Mouse (Mus musculus) heart, embryonic 13.5 days (tissue): ENCODE measurements around the gene Ankmy1. TPM values are rescaled to one million over a fixed set of nuclear protein-coding genes. Genes with fewer than 3 reads are reported as not detected.

Experiments
- ATAC-seq: fragments of 200-750 bp; cut with Nextera tagmentation; 2 replicates; pipeline ENCODE4 v1.8.0; 2017; ENCODE audit warnings: moderate TSS enrichment; ENCODE audit not compliant: insufficient number of reproducible peaks, low FRiP score, low TSS enrichment; ENCODE audit errors: extremely low read depth
- H3K27ac ChIP-seq: fragments of 300-500 bp; sonication (generic); replicated peaks from 2 replicates; pipeline ENCODE4 v1.5.1; 2015; ENCODE audit warnings: moderate library complexity, mild to moderate bottlenecking, inconsistent platforms
- H3K27me3 ChIP-seq: fragments of 300-500 bp; sonication (generic); replicated peaks from 2 replicates; pipeline ENCODE4 v1.6.1; 2015; ENCODE audit warnings: mild to moderate bottlenecking, inconsistent platforms
- H3K36me3 ChIP-seq: fragments of 300-500 bp; sonication (generic); 2 replicates; pipeline ENCODE4 v1.6.1; 2015; ENCODE audit warnings: mild to moderate bottlenecking, inconsistent platforms
- H3K4me1 ChIP-seq: fragments of 300-500 bp; sonication (generic); 2 replicates; pipeline ENCODE4 v1.6.1; 2015; ENCODE audit warnings: inconsistent platforms
- H3K4me2 ChIP-seq: fragments of 300-500 bp; sonication (generic); 2 replicates; pipeline ENCODE4 v1.6.1; 2015; ENCODE audit warnings: inconsistent platforms, mild to moderate bottlenecking, moderate library complexity
- H3K4me3 ChIP-seq: fragments of 300-500 bp; sonication (generic); 2 replicates; pipeline ENCODE4 v1.5.1; 2015; ENCODE audit warnings: moderate library complexity, mild to moderate bottlenecking, inconsistent platforms
- H3K9ac ChIP-seq: fragments of 300-500 bp; sonication (generic); 2 replicates; pipeline ENCODE4 v1.6.1; 2015; ENCODE audit warnings: inconsistent platforms, mild to moderate bottlenecking, moderate library complexity
- H3K9me3 ChIP-seq: fragments of 300-500 bp; sonication (generic); 2 replicates; pipeline ENCODE4 v1.6.1; 2016; ENCODE audit warnings: inconsistent platforms
- WGBS: fragments of 180-500 bp; shearing (Covaris S2); methylation state at CpG from one replicate; pipeline ENCODE4 v1.1.7; 2015; ENCODE audit warnings: mixed read lengths; 5-methylcytosine and 5-hydroxymethylcytosine counted together
- polyA plus RNA-seq: library from polyadenylated mRNA; unstranded; fragments of >200 nt; fragmentation: Nextera tagmentation; extraction: Ambion mirVana; gene quantifications from 2 replicates; pipeline ENCODE4 v1.2.1, GENCODE M21; 2015

The Ankmy1 gene
- polyA plus RNA-seq, 1 experiment from 2014 or later = 0.12 TPM

- WGBS = 1% methylated on average over 77 of the region's 85 CpGs
- Histone ChIP-seq H3K27ac (peak overlapping the region; percentile 90), H3K4me1 (peaks cover 43% of the 10 kb centered on the region), H3K4me3 (peak overlapping the region; percentile 71), H3K36me3 (peaks cover 24% of the 10 kb centered on the region), H3K9me3 (no peaks in the 10 kb centered on the region), H3K27me3 (peaks cover 6% of the 10 kb centered on the region; the same call in 1 of the 2 replicates), H3K9ac (peak overlapping the region; percentile 93), H3K4me2 (peak overlapping the region; percentile 96)
- 0 out of 2 replicates have a peak, but pooled peaks have one; percentile 5 for ATAC-seq
These were observed 8.4 kb upstream of the Ankmy1 start for GRCm38 (mm10) chr1:92910925-92911720.

- WGBS = under 1% methylated on average over 42 of the region's 57 CpGs
- Histone ChIP-seq H3K27me3 (peaks cover 6% of the 10 kb centered on the region; the same call in 1 of the 2 replicates), H3K27ac (peak within 1 kb of the TSS; percentile 90), H3K36me3 (peaks cover 17% of the 10 kb centered on the region), H3K9me3 (no peaks in the 10 kb centered on the region), H3K4me1 (peaks cover 43% of the 10 kb centered on the region), H3K4me2 (peak within 1 kb of the TSS; percentile 96), H3K4me3 (peak within 1 kb of the TSS; percentile 71), H3K9ac (peak within 1 kb of the TSS; percentile 93)
- peak; percentile 49 for ATAC-seq
These were observed 7.7 kb upstream of the Ankmy1 start, which contains the start of gene Rnpepl1 for GRCm38 (mm10) chr1:92910239-92910885. Gene Rnpepl1 (plus strand): TSS chr1:92910783.

- Histone ChIP-seq H3K9me3 (no peaks in the 10 kb centered on the region), H3K4me1 (peaks cover 43% of the 10 kb centered on the region), H3K27me3 (peaks cover 6% of the 10 kb centered on the region; the same call in 1 of the 2 replicates), H3K4me3 (no peak overlapping the region), H3K36me3 (peaks cover 4% of the 10 kb centered on the region), H3K4me2 (no peak overlapping the region), H3K9ac (no peak overlapping the region), H3K27ac (no peak overlapping the region)
- 68% methylated on average over 4 of the region's 4 CpGs for WGBS
- no peak for ATAC-seq
These were observed 6.4 kb upstream of the Ankmy1 start for GRCm38 (mm10) chr1:92909068-92909467.

- Histone ChIP-seq H3K9me3 (no peaks in the 10 kb centered on the region), H3K36me3 (no peaks in the 10 kb centered on the region), H3K27ac (no peak overlapping the region), H3K4me3 (no peak overlapping the region), H3K4me2 (no peak overlapping the region), H3K9ac (no peak overlapping the region), H3K4me1 (peaks cover 43% of the 10 kb centered on the region), H3K27me3 (peaks cover 6% of the 10 kb centered on the region)
- ATAC-seq = no peak
- WGBS = 92% methylated on average over 3 of the region's 3 CpGs
These were observed 6.0 kb upstream of the Ankmy1 start for GRCm38 (mm10) chr1:92908664-92909063.

GRCm38 (mm10) chr1:92907632-92908360 lies 5.1 kb upstream of the Ankmy1 start:
- 38% methylated on average over 20 of the region's 20 CpGs for whole genome bisulfite sequencing
- no peak for ATAC-seq
- no peaks in the 10 kb centered on the region for H3K9me3 ChIP-seq

GRCm38 (mm10) chr1:92906779-92907631 lies 4.3 kb upstream of the Ankmy1 start, which contains the start of gene Dusp28:
Gene Dusp28 (plus strand): TSS chr1:92906981.
- H3K4me3 ChIP-seq = peak within 1 kb of the TSS; percentile 84
- peak within 1 kb of the TSS; percentile 83 for H3K4me2 ChIP-seq
- H3K9me3 ChIP-seq = no peaks in the 10 kb centered on the region
- peak within 1 kb of the TSS; percentile 86 for H3K9ac ChIP-seq
- peak within 1 kb of the TSS; percentile 87 for H3K27ac ChIP-seq
- peaks cover 12% of the 10 kb centered on the region for H3K27me3 ChIP-seq
- H3K4me1 ChIP-seq = peaks cover 42% of the 10 kb centered on the region
- WGBS = under 1% methylated on average over 81 of the region's 81 CpGs
- H3K36me3 ChIP-seq = no peaks in the 10 kb centered on the region
- peak; percentile 77 for ATAC-seq

More at GRCm38 (mm10) chr1:92907632-92908360, 5.1 kb upstream of the Ankmy1 start:
- no peaks in the 10 kb centered on the region for H3K36me3 ChIP-seq
- peak overlapping the region; percentile 83 for H3K4me2 ChIP-seq
- H3K4me3 ChIP-seq = peak overlapping the region; percentile 84
- H3K27me3 ChIP-seq = peaks cover 6% of the 10 kb centered on the region
- H3K9ac ChIP-seq = peak overlapping the region; percentile 86
- peak overlapping the region; percentile 87 for H3K27ac ChIP-seq
- peaks cover 45% of the 10 kb centered on the region for H3K4me1 ChIP-seq

- Histone ChIP-seq H3K4me2 (no peak overlapping the region), H3K9ac (no peak overlapping the region), H3K27me3 (peaks cover 24% of the 10 kb centered on the region), H3K4me1 (peaks cover 33% of the 10 kb centered on the region), H3K36me3 (no peaks in the 10 kb centered on the region), H3K9me3 (no peaks in the 10 kb centered on the region), H3K4me3 (no peak overlapping the region), H3K27ac (no peak overlapping the region)
- 85% methylated on average over 2 of the region's 2 CpGs for WGBS
- ATAC-seq = no peak
These were observed 3.1 kb upstream of the Ankmy1 start for GRCm38 (mm10) chr1:92905703-92906310.

GRCm38 (mm10) chr1:92903627-92904026 lies 921 bp upstream of the Ankmy1 start:
- WGBS = 68% methylated on average over 4 of the region's 4 CpGs
- Histone ChIP-seq H3K27ac (no peak overlapping the region), H3K9me3 (no peaks in the 10 kb centered on the region), H3K4me2 (no peak overlapping the region), H3K27me3 (peaks cover 41% of the 10 kb centered on the region), H3K4me3 (no peak overlapping the region), H3K36me3 (no peaks in the 10 kb centered on the region), H3K9ac (no peak overlapping the region), H3K4me1 (peaks cover 23% of the 10 kb centered on the region)
- ATAC-seq = no peak

- ATAC-seq = no peak
- WGBS = 11% methylated on average over 3 of the region's 3 CpGs
- no peaks in the 10 kb centered on the region for H3K36me3 ChIP-seq
- H3K9me3 ChIP-seq = no peaks in the 10 kb centered on the region
- no peak overlapping the region for H3K4me2 ChIP-seq
- H3K4me1 ChIP-seq = no peaks in the 10 kb centered on the region
- H3K27me3 ChIP-seq = peaks cover 41% of the 10 kb centered on the region
- no peak overlapping the region for H3K9ac ChIP-seq
- H3K27ac ChIP-seq = no peak overlapping the region
- no peak overlapping the region for H3K4me3 ChIP-seq
These were observed 7.6 kb downstream of the Ankmy1 start for GRCm38 (mm10) chr1:92895089-92895488.

GRCm38 (mm10) chr1:92893896-92894295 lies 8.8 kb downstream of the Ankmy1 start:
- no peak overlapping the region for H3K27ac ChIP-seq
- no peak for ATAC-seq
- peaks cover 34% of the 10 kb centered on the region for H3K27me3 ChIP-seq
- H3K4me2 ChIP-seq = no peak overlapping the region
- H3K9ac ChIP-seq = no peak overlapping the region
- H3K4me1 ChIP-seq = no peaks in the 10 kb centered on the region
- H3K36me3 ChIP-seq = no peaks in the 10 kb centered on the region
- H3K9me3 ChIP-seq = no peaks in the 10 kb centered on the region
- no peak overlapping the region for H3K4me3 ChIP-seq
- WGBS = 54% methylated on average over 3 of the region's 3 CpGs
